Mouse (Mus musculus) liver, embryonic 14.5 days (tissue): ENCODE data around the gene Mrpl45.

Experiments
- CTCF ChIP-seq: IDR thresholded peaks from 2 replicates; pipeline ENCODE4 v1.5.1; 2016; ENCODE audit warnings: antibody characterized with exemption, low read depth, control low read depth
- EP300 ChIP-seq: IDR thresholded peaks from 2 replicates; pipeline ENCODE4 v1.6.1; 2016; ENCODE audit warnings: antibody characterized with exemption, low read depth

DNA sequence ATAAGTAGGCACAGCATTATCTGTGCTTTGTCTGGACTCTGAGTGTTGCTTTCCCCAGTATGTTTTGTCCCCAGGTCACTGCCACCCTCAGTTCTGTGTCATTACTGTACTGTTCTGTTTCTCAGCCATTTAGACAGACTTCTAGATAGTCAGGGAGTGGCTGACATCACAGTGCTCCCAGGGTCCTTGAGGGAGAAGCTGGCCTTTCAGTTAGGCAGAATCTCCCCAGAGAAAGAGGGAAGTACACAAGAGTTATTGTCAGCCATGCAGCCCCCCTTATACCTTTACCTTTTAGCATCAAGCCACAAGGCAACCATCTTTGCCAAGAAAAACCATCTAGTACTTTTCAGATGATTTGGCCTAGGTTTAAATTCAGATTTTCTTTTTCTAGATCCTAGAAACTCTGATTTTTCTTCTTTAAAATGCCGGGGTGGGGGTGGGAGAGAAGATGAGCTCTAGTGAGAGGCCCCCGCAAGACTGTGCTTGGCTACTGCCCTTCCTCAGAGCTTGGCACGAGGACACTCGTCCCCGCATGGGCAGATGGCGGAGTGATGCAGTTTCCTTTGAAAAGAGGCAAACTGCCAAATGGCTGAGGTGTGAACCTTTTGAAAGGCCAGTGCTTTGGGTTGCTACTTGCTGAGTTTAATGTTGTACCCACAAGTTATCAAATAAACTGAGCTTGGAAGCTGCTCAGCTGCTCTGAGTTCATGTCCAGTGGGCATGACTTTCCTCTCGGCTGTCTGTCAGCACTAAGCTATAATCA lies 55.0 kb downstream of the Mrpl45 start:
- TF ChIP-seq CTCF (no peak), EP300 (no peak)
